In the genomic region with DNA sequence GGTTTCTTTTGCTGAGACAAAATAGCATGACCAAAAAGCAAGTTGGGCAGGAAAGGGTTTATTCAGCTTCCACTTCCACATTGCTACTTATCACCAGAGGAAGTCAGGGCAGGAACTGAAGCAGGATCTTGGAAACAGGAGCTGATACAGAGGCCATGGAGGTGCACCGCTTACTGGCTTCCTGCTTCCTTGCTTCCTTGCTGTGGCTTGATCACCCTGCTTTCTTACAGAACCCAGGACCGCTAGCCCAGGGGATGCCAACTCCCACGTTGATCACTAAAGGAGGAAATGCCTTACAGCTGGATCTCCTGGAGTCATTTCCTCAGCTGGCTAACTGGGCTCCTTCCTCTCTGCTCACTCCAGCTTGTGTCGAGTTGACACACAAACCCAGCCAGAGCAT, we compare ENCODE assay signal across 11 mouse cellular contexts.
A peak's percentile ranks its signal among the peaks of the same experiment; 100 is the strongest.
DNase-seq lines count a peak whose midpoint lies in the region; ATAC-seq and TF ChIP-seq lines count a peak whose summit lies in the region.
"Had no signal": no experiment of that assay in that cellular context is flagged by ENCODE, and none has a peak within 500 bp of the region (broad histone marks: within the 10 kb centered on the region; RNA-seq: fewer than 3 reads in every experiment).

No protein-coding gene starts in this region.

- no peaks in the 10 kb centered on the region for H3K79me2 ChIP-seq in liver, adult 2 months (ENCODE audit: control insufficient read depth, insufficient read depth, low read length)

- no peak overlapping the region for H3K27ac ChIP-seq in heart, embryonic 12.5 days (ENCODE audit: poor library complexity, severe bottlenecking)
- no peak overlapping the region for H3K27ac ChIP-seq in heart, embryonic 11.5 days (ENCODE audit: low read depth, low read length)
- no peak overlapping the region; the same call in 1 of the 2 replicates for H3K27ac ChIP-seq in liver, adult 2 months (replicated peaks; ENCODE audit: insufficient read depth, low read depth, low read length)
- H3K27ac ChIP-seq in stomach, embryonic 16.5 days (ENCODE audit: low read length): peak overlapping the region; percentile 67; the same call in 1 of the 2 replicates

- 0 out of 2 replicates have a peak, but pooled peaks cover 5% of the 10 kb centered on the region for H3K9me3 ChIP-seq in heart, embryonic 12.5 days (replicated peaks)
- no peaks in the 10 kb centered on the region for H3K9me3 ChIP-seq in heart, embryonic 11.5 days (replicated peaks; ENCODE audit: control insufficient read depth, low read length)
- no peaks in the 10 kb centered on the region; the same call in 1 of the 2 replicates for H3K9me3 ChIP-seq in stomach, embryonic 16.5 days (replicated peaks; ENCODE audit: control insufficient read depth, low read length)

- no peak overlapping the region for H3K9ac ChIP-seq in heart, embryonic 12.5 days
- H3K9ac ChIP-seq in heart, embryonic 11.5 days (ENCODE audit: low read depth, low read length): no peak overlapping the region
- no peak overlapping the region for H3K9ac ChIP-seq in liver, adult 2 months (ENCODE audit: low read depth, low read length)
- no peak overlapping the region for H3K9ac ChIP-seq in stomach, embryonic 16.5 days (ENCODE audit: low read length)

- ATAC-seq in heart, embryonic 12.5 days (ENCODE audit: insufficient number of reproducible peaks, low FRiP score): peak; percentile 52; the same call in 1 of the 2 replicates
- ATAC-seq in heart, embryonic 11.5 days (replicated peaks; ENCODE audit: insufficient number of reproducible peaks, low FRiP score, low TSS enrichment): no peak
- ATAC-seq in activated CD4-positive, CD25-positive, alpha-beta regulatory T cell, adult 4 months: peak; percentile 27
- ATAC-seq in stomach, embryonic 16.5 days (ENCODE audit: insufficient read depth, low FRiP score): no peak

- WGBS in heart, embryonic 12.5 days: 55% methylated on average over 4 of the region's 4 CpGs
- 49% methylated on average over 4 of the region's 4 CpGs for WGBS in heart, embryonic 11.5 days (ENCODE audit: insufficient replicate concordance)
- 57% methylated on average over 4 of the region's 4 CpGs for WGBS in liver, adult 2 months
- whole genome bisulfite sequencing in stomach, embryonic 16.5 days: 75% methylated on average over 4 of the region's 4 CpGs

- peaks cover 9% of the 10 kb centered on the region for H3K4me1 ChIP-seq in heart, embryonic 12.5 days (replicated peaks)
- no peaks in the 10 kb centered on the region; the same call in 1 of the 2 replicates for H3K4me1 ChIP-seq in heart, embryonic 11.5 days (ENCODE audit: control insufficient read depth, insufficient read depth, low read length)
- no peaks in the 10 kb centered on the region for H3K4me1 ChIP-seq in liver, adult 2 months (ENCODE audit: control insufficient read depth, insufficient read depth, low read length)
- H3K4me1 ChIP-seq in stomach, embryonic 16.5 days (ENCODE audit: control insufficient read depth, insufficient read depth, low read length): no peaks in the 10 kb centered on the region

- no peak overlapping the region for H3K4me2 ChIP-seq in heart, embryonic 12.5 days
- no peak overlapping the region for H3K4me2 ChIP-seq in heart, embryonic 11.5 days
- no peak overlapping the region for H3K4me2 ChIP-seq in stomach, embryonic 16.5 days (ENCODE audit: low read depth, low read length)

- no peak for TF ChIP-seq POLR2A in liver, adult 2 months (IDR thresholded peaks at IDR 0.05; ENCODE audit: extremely low read depth, insufficient read depth, low read length)

- no peak for TF ChIP-seq CTCF in liver, adult 2 months (IDR thresholded peaks at IDR 0.05; ENCODE audit: low read depth, low read length)

- no peak overlapping the region for H3K4me3 ChIP-seq in heart, embryonic 12.5 days
- H3K4me3 ChIP-seq in heart, embryonic 11.5 days (ENCODE audit: low read depth, low read length): no peak overlapping the region
- H3K4me3 ChIP-seq in liver, adult 2 months (ENCODE audit: insufficient read depth, low read depth, low read length): no peak overlapping the region
- H3K4me3 ChIP-seq in stomach, embryonic 16.5 days (replicated peaks; ENCODE audit: low read length): no peak overlapping the region

- no peaks in the 10 kb centered on the region for H3K36me3 ChIP-seq in heart, embryonic 12.5 days
- H3K36me3 ChIP-seq in heart, embryonic 11.5 days (ENCODE audit: control insufficient read depth, insufficient read depth, low read length): no peaks in the 10 kb centered on the region
- no peaks in the 10 kb centered on the region for H3K36me3 ChIP-seq in liver, adult 2 months (ENCODE audit: control insufficient read depth, insufficient read depth, low read length)
- H3K36me3 ChIP-seq in stomach, embryonic 16.5 days (ENCODE audit: control insufficient read depth, insufficient read depth, low read length): no peaks in the 10 kb centered on the region

- no peaks in the 10 kb centered on the region for H3K27me3 ChIP-seq in heart, embryonic 12.5 days (replicated peaks)
- no peaks in the 10 kb centered on the region for H3K27me3 ChIP-seq in heart, embryonic 11.5 days (ENCODE audit: control insufficient read depth, insufficient read depth, low read length)
- H3K27me3 ChIP-seq in liver, adult 2 months (ENCODE audit: control insufficient read depth, insufficient read depth, low read length): no peaks in the 10 kb centered on the region
- H3K27me3 ChIP-seq in stomach, embryonic 16.5 days (ENCODE audit: control insufficient read depth, insufficient read depth, low read length): no peaks in the 10 kb centered on the region

- DNase-seq in liver, adult 2 months (ENCODE audit: extremely low read depth, low read depth, low spot score): peak; percentile 6
- DNase-seq in liver: no peak
- no peak for DNase-seq in layer of hippocampus, postnatal 10 days (ENCODE audit: low spot score in 2 of 2)
- DNase-seq in left cerebral cortex, postnatal 36 days (ENCODE audit: low spot score in 2 of 2): no peak
- DNase-seq: adrenal gland, adult 8-10 months; B cell, adult 2 months; kidney, adult 18-20 months had no signal

- intact Hi-C loops in left cerebral cortex, postnatal 36 days (cut with DNase I): no loop called here

Comparison
In these comparisons a context has a peak if more than half of its experiments do, and no peak if none do; other contexts are left out.
1. ATAC-seq: peak in heart, embryonic 12.5 days (single experiment) and activated CD4-positive, CD25-positive, alpha-beta regulatory T cell, adult 4 months (single experiment); none in heart, embryonic 11.5 days (single experiment) and stomach, embryonic 16.5 days (single experiment).